Mouse (Mus musculus) intestine, embryonic 14.5 days (tissue): ENCODE data around the gene Atf3. TPM values are rescaled to one million over a fixed set of nuclear protein-coding genes. Genes with fewer than 3 reads are reported as not detected.
A peak's percentile ranks its signal among the peaks of the same experiment; 100 is the strongest.

ENCODE experiments used
- ATAC-seq: fragments of 200-750 bp; cut with Nextera tagmentation; replicated peaks from 2 replicates; pipeline ENCODE4 v1.8.0; 2017; ENCODE audit warnings: low read depth, moderate number of reproducible peaks, moderate TSS enrichment, moderate library complexity; ENCODE audit not compliant: low FRiP score, low TSS enrichment
- DNase-seq: peaks from one replicate; pipeline ENCODE4 v3.0.0-alpha.2; 2018; ENCODE audit warnings: low spot score
- H3K27ac ChIP-seq: fragments of 300-500 bp; sonication (generic); 2 replicates; pipeline ENCODE4 v1.5.1; 2014; ENCODE audit warnings: low read depth, mild to moderate bottlenecking, control low read depth
- H3K27me3 ChIP-seq: fragments of 300-500 bp; sonication (generic); replicated peaks from 2 replicates; pipeline ENCODE4 v1.6.1; 2014; ENCODE audit warnings: low read length, control low read depth; ENCODE audit not compliant: control insufficient read depth, insufficient read depth
- H3K36me3 ChIP-seq: fragments of 300-500 bp; sonication (generic); 2 replicates; pipeline ENCODE4 v1.6.1; 2014; ENCODE audit warnings: low read length, control low read depth; ENCODE audit not compliant: control insufficient read depth, insufficient read depth
- H3K4me1 ChIP-seq: fragments of 300-500 bp; sonication (generic); replicated peaks from 2 replicates; pipeline ENCODE4 v1.6.1; 2014; ENCODE audit warnings: low read length, control low read depth, mixed read lengths; ENCODE audit not compliant: control insufficient read depth, insufficient read depth
- H3K4me2 ChIP-seq: fragments of 300-500 bp; sonication (generic); 2 replicates; pipeline ENCODE4 v1.6.1; 2014; ENCODE audit warnings: low read length
- H3K4me3 ChIP-seq: fragments of 300-500 bp; sonication (generic); 2 replicates; pipeline ENCODE4 v1.5.1; 2014; ENCODE audit warnings: low read depth, low read length, control low read depth, mixed read lengths
- H3K9ac ChIP-seq: fragments of 300-500 bp; sonication (generic); 2 replicates; pipeline ENCODE4 v1.6.1; 2014; ENCODE audit warnings: mild to moderate bottlenecking, low read length
- H3K9me3 ChIP-seq: fragments of 300-500 bp; sonication (generic); 2 replicates; pipeline ENCODE4 v1.6.1; 2016; ENCODE audit warnings: low read length, control low read depth; ENCODE audit not compliant: control insufficient read depth
- WGBS: fragments of 180-500 bp; shearing (Covaris S2); extraction: QIAGEN DNeasy Blood & Tissue Kit; methylation state at CpG from one replicate; pipeline ENCODE4 v1.1.7; 2014; 5-methylcytosine and 5-hydroxymethylcytosine counted together
- polyA plus RNA-seq: library from polyadenylated mRNA; unstranded; fragments of >200 nt; fragmentation: Nextera tagmentation; extraction: Ambion mirVana; gene quantifications from 2 replicates; pipeline ENCODE4 v1.2.1, GENCODE M21; 2014

Gene Atf3
- 4.4 and 4.9 TPM in 2 replicates for polyA plus RNA-seq

DNA sequence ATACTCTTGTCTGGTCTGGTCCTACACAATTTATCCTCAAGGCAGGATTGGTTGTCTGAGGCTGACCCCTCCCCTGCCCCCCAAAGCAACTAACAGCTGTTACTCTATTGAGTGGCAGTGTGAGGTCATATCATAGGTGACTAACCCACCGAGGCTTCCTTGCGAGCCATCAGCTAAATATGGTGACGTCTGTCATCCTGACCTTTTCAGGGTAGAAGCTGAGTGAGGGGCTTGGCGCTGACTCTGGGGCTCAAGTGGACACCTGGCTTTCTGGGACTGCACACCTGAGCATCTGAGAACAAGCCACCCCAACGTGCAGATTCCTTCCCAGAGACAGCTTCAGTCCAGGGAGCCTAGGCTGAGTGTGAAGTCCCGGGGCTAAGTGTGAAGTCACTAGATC lies at the start of gene Atf3:
Atf3 (minus strand) TSS at position 101 of the 400 bp plus-strand sequence.
- no peak within 1 kb of the TSS for H3K9ac ChIP-seq
- no peaks in the 10 kb centered on the region for H3K36me3 ChIP-seq
- no peak for DNase-seq
- H3K4me3 ChIP-seq = no peak within 1 kb of the TSS
- H3K27me3 ChIP-seq = no peaks in the 10 kb centered on the region
- no peaks in the 10 kb centered on the region for H3K9me3 ChIP-seq
- 0 out of 2 replicates have a peak, but pooled peaks cover 4% of the 10 kb centered on the region for H3K4me1 ChIP-seq
- no peak within 1 kb of the TSS for H3K27ac ChIP-seq
- H3K4me2 ChIP-seq = no peak within 1 kb of the TSS
- no peak for ATAC-seq
- 70% methylated on average over 6 of the region's 6 CpGs for WGBS

DNA sequence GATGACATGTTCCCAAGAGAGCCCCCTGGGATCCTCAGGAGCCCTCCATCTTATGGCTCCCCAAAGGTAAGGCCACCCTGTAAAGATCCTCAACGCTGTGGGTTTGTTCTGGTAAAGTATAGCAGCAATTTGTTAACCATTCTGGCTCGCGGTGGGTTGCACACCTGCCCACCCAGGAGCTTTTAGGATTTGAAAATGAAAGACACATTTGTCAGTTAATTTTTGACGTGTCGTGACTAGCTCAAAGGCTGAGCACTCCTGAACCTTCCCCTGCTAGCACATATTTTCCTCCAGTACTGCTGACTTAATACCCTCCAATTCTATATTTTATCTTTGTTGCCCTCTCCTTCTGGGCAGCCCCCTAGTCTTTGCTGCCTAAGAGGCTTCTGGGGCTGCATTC lies 49.3 kb upstream of the Atf3 start:
- Histone ChIP-seq H3K9ac (no peak overlapping the region), H3K27me3 (no peaks in the 10 kb centered on the region), H3K4me1 (peaks cover 4% of the 10 kb centered on the region; the same call in 1 of the 2 replicates), H3K27ac (no peak overlapping the region), H3K9me3 (no peaks in the 10 kb centered on the region), H3K4me2 (no peak overlapping the region), H3K4me3 (no peak overlapping the region), H3K36me3 (no peaks in the 10 kb centered on the region)
- no peak for DNase-seq
- 90% methylated on average over 5 of the region's 5 CpGs for WGBS
- no peak for ATAC-seq

DNA sequence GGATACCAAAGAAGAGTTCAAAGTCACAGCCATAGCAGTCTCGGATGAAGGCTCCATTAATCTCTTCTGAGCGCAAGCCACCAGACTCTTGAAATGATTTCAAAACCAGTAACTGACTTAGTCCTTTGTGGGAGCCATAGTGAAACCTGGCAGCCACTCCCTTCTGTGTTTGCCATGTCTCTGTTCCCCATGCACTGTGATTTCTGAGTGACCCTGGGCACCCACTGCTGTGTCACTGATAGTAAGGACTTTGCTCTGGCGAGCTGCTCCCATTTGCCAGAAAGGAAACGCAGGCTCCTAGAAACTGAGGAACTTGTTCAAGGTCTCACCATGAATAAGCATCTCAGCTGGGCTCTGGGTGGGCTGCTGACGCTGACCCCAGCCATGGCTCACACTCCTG lies 45.6 kb upstream of the Atf3 start:
- no peaks in the 10 kb centered on the region for H3K36me3 ChIP-seq
- H3K27ac ChIP-seq = no peak overlapping the region
- 82% methylated on average over 5 of the region's 5 CpGs for WGBS
- DNase-seq (no peak), ATAC-seq (no peak)
- no peak overlapping the region for H3K4me3 ChIP-seq
- peaks cover 4% of the 10 kb centered on the region; the same call in 1 of the 2 replicates for H3K4me1 ChIP-seq
- H3K4me2 ChIP-seq = no peak overlapping the region
- no peak overlapping the region for H3K9ac ChIP-seq
- H3K27me3 ChIP-seq = no peaks in the 10 kb centered on the region
- no peaks in the 10 kb centered on the region for H3K9me3 ChIP-seq

DNA sequence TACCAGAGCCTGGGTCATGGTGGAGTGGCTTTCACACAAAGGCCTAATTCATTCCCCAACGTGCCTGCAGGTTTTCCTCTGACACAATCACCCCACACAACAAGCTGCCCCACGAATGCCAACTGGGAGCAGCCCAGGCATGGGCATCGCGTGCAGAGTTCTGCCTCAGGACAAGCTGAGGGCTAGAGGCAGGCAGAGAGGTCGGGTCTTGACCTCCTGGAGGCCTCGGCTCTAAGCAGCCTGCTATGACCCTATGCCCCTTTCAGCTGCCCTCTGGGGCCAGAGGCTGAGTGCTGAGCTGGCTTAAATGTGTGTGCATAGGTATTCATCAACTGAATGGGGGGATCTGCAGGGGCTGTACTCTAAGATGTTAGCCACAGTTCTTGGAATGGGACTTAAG lies 44.0 kb upstream of the Atf3 start:
- DNase-seq (no peak), ATAC-seq (no peak)
- no peaks in the 10 kb centered on the region for H3K4me1 ChIP-seq
- no peaks in the 10 kb centered on the region for H3K27me3 ChIP-seq
- no peak overlapping the region for H3K4me2 ChIP-seq
- no peak overlapping the region for H3K4me3 ChIP-seq
- H3K27ac ChIP-seq = no peak overlapping the region
- H3K9ac ChIP-seq = no peak overlapping the region
- no peaks in the 10 kb centered on the region for H3K9me3 ChIP-seq
- no peaks in the 10 kb centered on the region for H3K36me3 ChIP-seq
- WGBS = 39% methylated on average over 6 of the region's 6 CpGs

DNA sequence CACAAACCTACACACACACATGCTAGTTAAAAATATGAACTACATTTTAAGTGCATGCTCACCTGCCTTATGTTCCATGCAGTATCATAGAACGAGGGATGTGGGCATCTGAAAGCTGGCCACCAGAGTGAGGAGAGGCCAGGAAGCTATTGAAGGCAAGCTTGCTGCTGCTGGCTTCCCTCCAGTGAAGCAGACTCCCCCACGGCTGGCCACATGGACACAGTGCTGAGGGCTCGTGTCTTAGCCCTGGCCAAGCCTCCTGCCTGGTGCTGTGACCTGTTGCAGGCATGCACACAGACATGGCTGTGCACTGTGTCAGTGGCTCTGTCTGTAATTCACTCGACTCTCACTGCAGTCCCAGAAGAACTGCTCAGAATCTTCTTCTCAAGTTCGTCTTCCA lies 41.8 kb upstream of the Atf3 start:
- WGBS = 49% methylated on average over 5 of the region's 5 CpGs

DNA sequence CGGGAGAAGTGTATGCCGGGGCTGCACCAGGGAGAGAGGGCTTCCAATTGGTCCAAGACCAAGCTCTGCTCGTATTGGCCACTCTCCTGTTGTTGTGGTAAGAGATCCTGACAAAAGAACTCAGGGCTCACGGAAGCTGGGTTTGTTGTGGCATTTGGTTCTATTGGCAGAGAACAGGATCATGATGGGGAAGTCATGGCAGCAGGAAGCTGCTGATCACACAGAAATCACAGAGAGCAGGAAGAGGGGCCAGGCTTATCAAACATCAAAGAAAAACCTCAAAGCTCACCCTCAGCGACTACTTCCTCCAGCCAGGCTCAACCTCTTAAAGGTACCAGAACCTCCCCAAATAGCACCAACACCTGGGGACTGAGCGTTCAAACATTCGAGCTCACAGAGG lies 41.3 kb upstream of the Atf3 start:
- Histone ChIP-seq H3K27me3 (no peaks in the 10 kb centered on the region), H3K4me1 (no peaks in the 10 kb centered on the region), H3K9me3 (no peaks in the 10 kb centered on the region), H3K36me3 (no peaks in the 10 kb centered on the region), H3K27ac (no peak overlapping the region), H3K4me2 (0 out of 2 replicates have a peak overlapping the region, but pooled peaks have one; percentile 14), H3K9ac (no peak overlapping the region), H3K4me3 (no peak overlapping the region)
- 33% methylated on average over 7 of the region's 7 CpGs for WGBS
- no peak for ATAC-seq
- no peak for DNase-seq

More for the DNA sequence above, 41.8 kb upstream of the Atf3 start:
- H3K4me3 ChIP-seq = no peak overlapping the region
- DNase-seq (no peak), ATAC-seq (no peak)
- no peak overlapping the region for H3K9ac ChIP-seq
- H3K36me3 ChIP-seq = no peaks in the 10 kb centered on the region
- H3K9me3 ChIP-seq = no peaks in the 10 kb centered on the region
- no peaks in the 10 kb centered on the region for H3K27me3 ChIP-seq
- H3K27ac ChIP-seq = no peak overlapping the region
- H3K4me1 ChIP-seq = no peaks in the 10 kb centered on the region
- H3K4me2 ChIP-seq = no peak overlapping the region

DNA sequence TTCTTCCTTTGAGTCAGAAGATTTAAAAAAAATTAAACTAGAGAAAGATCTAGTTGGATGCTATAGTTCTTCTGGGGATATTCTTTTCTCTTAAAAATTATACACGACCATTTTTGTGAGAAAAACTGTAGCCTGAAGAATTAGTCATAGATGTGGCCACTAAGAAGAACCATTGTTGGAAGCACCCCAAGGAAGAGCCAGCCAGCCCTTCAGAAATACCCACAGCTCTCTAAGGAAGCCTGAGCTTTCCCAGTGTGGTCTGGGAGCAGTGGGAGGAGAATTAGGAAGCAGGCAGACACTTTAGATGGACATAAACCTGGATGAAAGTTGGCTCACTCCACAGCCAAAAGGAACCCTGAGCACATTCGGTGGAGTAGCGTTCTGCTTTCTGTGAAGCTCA lies 40.7 kb upstream of the Atf3 start:
- Histone ChIP-seq H3K4me1 (no peaks in the 10 kb centered on the region), H3K4me2 (no peak overlapping the region), H3K4me3 (no peak overlapping the region), H3K36me3 (no peaks in the 10 kb centered on the region), H3K9me3 (no peaks in the 10 kb centered on the region), H3K9ac (no peak overlapping the region), H3K27ac (no peak overlapping the region), H3K27me3 (no peaks in the 10 kb centered on the region)
- no peak for ATAC-seq
- 49% methylated on average over 3 of the region's 3 CpGs for whole genome bisulfite sequencing
- no peak for DNase-seq

DNA sequence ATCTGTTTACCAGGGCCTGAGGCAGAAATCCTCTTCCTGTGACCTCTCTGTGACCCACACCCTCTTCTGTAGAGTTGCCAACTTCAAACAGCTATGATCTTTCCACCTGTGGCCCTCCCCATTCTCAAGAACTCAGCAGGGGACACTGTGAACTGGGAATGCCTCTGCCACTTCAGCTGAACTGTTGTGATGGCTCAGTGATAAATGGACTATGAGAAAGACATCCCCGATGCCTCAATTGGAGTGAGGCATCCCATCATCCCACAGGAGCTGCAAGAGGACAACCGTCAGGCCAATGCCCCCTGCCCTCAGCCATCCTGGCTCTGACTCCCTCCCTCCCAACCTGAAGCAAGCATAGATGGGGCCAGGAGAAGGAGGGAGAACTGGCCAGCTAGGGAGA lies 40.1 kb upstream of the Atf3 start:
- Histone ChIP-seq H3K9ac (no peak overlapping the region), H3K36me3 (no peaks in the 10 kb centered on the region), H3K4me1 (no peaks in the 10 kb centered on the region), H3K27ac (no peak overlapping the region), H3K9me3 (no peaks in the 10 kb centered on the region), H3K27me3 (no peaks in the 10 kb centered on the region), H3K4me3 (no peak overlapping the region), H3K4me2 (no peak overlapping the region)
- WGBS = 46% methylated on average over 2 of the region's 2 CpGs
- no peak for DNase-seq
- no peak for ATAC-seq

DNA sequence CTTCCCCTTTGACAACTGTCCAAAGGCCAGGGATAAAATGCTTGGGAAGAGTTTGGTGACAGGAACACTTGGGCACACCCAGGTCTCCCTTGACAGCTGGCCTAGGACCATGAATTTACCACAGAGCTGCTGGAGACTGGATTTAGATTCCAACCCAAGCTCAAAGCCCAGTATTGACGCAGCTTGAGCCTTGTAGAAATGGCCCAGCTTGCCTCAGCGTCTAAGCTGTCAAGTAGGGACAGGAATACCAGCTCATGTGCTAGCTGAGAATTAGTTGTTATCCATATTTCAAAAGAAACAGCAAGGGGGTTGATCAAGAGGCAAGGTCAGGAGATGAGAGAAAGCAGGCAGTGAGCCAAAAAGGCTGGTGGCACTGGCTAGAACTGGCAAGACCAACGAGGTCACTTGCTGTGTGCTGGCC lies 39.5 kb upstream of the Atf3 start:
- Histone ChIP-seq H3K9me3 (no peaks in the 10 kb centered on the region), H3K9ac (no peak overlapping the region), H3K36me3 (no peaks in the 10 kb centered on the region), H3K4me1 (no peaks in the 10 kb centered on the region), H3K27me3 (no peaks in the 10 kb centered on the region), H3K4me2 (no peak overlapping the region), H3K27ac (no peak overlapping the region), H3K4me3 (no peak overlapping the region)
- 84% methylated on average over 3 of the region's 3 CpGs for WGBS
- no peak for ATAC-seq
- DNase-seq = no peak
